Mouse (Mus musculus): ENCODE measurements around the gene Frmd6.

Gene Frmd6

GRCm38 (mm10) chr12:70809957-70810356 lies 15.4 kb upstream of the Frmd6 start:
- no peak for DNase-seq (ENCODE audit: low spot score)

DNA sequence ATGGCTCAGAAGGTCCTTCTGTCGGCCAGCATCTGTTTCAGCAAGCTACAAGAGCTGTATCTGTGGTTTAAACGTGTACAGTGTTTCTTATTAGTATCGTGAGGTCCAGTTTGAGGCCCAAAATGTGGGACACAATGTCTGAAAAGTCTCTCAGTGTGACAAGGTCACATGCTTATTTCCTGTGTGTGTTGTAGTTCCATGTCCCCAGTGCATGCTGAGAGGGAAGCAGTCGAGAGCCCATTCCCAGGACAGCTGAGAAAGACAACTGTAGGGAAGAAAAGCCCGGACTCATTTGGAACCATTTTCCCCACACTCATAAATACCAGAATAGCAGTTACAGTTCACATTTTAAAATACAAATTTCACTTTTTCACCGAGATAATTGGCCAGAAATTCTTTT lies 13.5 kb upstream of the Frmd6 start:
- DNase-seq (ENCODE audit: low spot score): no peak

DNA sequence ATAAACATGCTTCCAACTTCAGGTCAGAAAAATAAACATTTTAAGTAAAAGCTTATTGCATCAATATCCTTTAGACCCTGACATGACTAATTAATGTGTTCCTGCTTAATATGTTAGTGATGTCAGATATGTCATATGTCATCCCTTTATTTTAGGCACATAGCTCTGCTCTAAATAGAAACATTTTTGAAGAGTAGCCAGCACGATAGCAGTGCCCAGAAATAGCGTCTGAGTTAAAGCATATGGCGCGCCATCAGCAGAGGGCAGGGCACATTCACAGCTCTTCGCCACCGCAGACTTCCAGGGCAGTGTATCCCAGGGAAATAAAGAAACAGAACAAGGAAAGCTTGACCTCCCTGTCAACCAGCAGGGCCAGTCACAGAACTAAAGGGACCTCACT lies 13.1 kb upstream of the Frmd6 start:
- DNase-seq (ENCODE audit: low spot score): no peak

DNA sequence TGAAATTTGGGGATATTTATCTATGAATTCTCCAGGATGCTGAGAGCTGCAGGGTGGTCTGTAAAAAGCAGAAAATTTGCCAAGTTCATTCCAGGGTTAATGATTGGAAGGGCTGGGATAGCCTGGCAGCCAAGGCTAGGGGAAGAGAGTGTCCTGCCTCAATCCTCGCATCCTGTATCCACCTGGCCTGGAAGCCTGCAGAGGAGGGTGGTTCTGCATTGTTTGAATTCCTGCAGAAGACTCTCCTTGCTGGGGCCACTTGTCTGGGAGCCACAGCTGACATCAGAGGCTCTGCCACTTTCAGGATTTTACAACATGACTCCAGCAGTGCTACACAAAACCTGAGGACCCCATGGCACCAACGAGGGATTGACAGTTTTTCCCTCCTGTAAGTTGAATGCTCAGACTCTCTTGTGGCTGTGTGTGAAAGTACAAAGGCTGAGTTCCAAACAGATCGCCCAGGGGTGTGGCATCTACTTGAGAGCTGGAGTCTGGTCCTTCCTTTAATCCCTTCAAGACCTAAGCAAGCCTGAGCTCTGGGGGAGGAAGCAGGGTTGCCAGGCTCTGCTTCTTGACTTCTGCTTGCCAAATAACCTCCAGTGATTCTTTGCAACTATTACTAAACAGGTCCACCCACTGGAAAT lies 12.4 kb upstream of the Frmd6 start:
- DNase-seq (ENCODE audit: low spot score): no peak

DNA sequence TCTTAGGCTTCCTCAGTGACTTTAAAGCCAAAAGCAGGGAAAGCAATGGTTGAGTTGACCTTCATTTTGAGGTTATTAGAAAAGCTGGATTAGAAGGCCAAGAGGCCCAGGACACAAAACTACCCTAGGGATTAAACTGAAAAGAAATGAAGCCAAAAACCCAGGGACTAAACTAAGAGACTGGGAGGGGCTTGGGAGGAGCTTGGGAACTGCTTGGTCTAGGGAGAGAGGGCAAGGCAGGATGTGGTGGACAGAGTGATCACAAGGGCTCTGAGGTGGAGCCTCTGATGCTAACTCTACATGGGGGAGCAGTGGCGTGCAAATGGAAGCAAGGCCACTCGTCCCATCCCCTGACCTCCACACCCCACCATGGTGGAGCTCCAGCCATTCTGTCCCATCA lies 8.6 kb upstream of the Frmd6 start:
- no peak for DNase-seq (ENCODE audit: low spot score)

DNA sequence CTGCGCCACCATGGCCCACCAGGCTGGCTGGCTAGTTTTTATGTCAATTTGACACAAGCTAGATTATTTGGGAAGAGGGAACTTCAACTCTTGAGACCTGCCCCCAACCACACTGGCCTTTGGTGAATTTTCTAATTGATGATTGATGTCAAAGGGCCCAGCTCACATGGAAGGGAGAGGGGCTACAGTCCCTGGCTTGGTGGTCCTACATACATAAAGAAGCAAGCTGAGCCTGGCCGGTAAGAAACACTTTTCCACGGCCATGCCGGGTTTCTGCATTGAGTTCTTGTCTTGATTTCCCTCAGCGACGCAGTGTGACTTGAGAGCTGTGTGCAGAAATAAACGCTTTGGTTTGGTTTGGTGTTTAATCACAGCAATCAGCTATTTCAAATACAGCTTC lies 1.3 kb upstream of the Frmd6 start:
- no peak for DNase-seq (ENCODE audit: low spot score)

- DNase-seq (ENCODE audit: low spot score): peak; percentile 69
Measured at GRCm38 (mm10) chr12:70825651-70826317, 470 bp downstream of the Frmd6 start.

GRCm38 (mm10) chr12:70826318-70827072 lies 1.2 kb downstream of the Frmd6 start:
- DNase-seq (ENCODE audit: low spot score): peak; percentile 79

- peak; percentile 69 for DNase-seq (ENCODE audit: low spot score)
Measured at GRCm38 (mm10) chr12:70827187-70827900, 2.0 kb downstream of the Frmd6 start.

- peak; percentile 62 for DNase-seq (ENCODE audit: low spot score)
Measured at GRCm38 (mm10) chr12:70827901-70828271, 2.6 kb downstream of the Frmd6 start.

- DNase-seq (ENCODE audit: low spot score): no peak
Measured at GRCm38 (mm10) chr12:70830982-70831566, 5.8 kb downstream of the Frmd6 start.

DNA sequence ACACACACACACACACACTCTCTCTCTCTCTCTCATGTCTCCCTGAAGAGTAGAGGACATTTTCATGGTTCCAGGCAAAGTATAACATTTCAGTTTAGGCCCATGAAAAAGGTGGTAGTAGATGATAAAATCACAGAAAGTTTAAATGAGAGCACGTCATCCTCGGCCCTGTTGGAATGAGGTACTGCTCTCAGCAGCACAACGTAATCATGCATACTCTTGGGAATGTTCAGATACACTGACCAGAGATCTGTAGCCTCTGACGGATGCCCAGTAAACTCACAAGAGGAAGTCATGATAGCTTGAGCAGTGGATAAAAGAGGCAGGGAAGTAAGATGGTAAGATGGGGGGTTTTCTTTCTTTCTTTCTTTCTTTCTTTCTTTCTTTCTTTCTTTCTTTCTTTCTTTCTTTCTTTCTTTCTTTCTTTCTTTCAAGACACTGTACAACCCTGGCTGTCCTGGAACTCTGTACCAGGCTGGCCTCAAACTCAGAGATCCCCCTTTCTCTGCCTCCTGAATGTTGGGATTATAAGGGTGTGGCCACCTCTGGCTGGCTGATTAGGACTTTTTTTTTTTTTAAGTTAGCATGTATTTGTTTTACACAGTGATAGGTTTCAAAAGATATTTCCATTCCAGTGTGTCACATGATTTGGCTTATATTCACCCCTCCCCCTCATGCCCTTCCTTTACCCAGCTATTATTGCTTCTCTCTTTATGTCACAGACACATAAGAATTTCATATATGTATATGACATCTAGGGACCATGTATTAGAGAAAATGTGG lies 7.1 kb downstream of the Frmd6 start:
- no peak for DNase-seq (ENCODE audit: low spot score)

DNA sequence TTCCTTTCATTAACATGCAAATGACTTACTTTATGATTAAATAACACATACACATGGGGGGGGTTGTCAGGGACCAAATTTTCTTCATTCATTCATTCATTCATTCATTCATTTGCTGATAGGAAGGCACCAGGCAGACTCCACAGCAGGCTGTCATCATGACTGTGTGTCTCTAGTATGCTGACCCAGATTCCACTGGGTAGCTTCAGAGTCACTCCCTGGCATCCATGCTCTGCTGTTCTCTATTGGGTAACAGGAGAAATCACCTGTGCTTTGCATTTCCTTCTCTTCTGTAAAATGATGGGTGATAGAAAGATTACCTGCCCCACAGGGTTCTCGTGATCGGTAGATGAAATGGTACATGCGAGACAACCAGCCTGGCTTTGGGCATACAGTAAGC lies 7.7 kb downstream of the Frmd6 start:
- DNase-seq (ENCODE audit: low spot score): no peak

- DNase-seq (ENCODE audit: low spot score): no peak
Measured at GRCm38 (mm10) chr12:70834043-70834442, 8.7 kb downstream of the Frmd6 start.

GRCm38 (mm10) chr12:70835004-70835403 lies 9.7 kb downstream of the Frmd6 start:
- DNase-seq (ENCODE audit: low spot score): no peak

DNA sequence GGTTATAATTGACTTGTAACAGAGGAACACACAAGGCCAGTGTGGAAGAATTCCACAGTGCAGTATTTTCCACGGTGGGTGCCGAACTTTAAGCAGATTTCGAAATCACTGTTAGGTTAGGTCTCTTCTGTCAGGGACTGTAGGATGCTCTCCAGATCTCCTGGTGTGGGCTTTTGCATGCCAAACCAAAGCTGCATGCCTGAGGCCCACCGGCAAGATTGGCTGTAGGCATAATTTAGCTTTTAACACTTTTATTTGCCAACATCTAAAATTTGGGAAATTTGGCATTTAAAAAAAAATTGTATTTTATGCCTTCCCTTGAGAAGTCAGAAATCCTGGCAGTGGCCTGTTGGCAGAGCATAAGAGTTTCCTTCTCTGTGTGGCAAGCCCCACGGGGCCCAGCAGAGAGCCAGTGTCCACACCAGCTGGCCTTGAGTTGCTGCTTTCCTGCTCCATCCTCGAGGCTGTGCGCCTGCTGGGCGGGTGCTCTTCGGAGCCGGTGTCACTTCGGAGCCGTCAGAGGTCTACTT lies 12.5 kb downstream of the Frmd6 start:
- no peak for DNase-seq (ENCODE audit: low spot score)

DNA sequence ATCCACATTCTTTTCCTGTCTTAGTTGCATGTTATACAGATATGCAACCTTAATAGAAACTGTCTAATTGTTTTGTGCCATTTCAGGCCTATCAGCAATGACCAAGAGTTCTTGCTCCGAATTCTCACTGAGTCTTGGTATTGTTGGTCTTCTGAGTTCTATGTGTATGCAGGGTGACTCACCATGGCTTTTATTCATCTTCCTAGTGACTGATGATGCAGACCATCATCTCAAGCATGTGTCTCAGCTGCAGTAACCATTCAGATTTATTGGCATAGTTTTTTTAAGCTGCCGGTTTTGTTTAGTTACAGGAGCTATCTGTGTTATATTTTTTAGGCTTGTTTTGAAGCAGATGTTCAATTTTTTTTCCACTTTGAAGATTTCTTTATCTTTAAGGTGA lies 20.1 kb downstream of the Frmd6 start:
- DNase-seq (ENCODE audit: low spot score): no peak

DNA sequence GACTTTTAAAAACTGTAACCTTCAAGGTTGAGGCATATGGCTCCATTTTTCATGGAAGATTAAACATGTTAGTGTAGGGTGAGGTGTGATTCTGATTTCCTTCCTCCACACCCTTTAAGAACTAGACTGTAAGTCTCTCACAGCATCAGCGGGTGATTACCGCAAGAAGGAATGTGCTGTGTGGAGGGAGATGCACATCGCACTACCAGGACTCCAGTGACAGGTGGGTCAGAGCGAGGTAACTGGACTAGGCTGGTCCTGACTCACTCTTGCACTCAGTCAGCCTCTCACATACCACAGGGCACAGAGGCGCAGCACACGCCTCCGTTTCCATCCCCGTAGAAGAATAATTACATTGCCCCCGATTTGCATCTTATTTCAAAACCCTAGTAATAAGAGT lies 23.7 kb downstream of the Frmd6 start:
- DNase-seq (ENCODE audit: low spot score): no peak

GRCm38 (mm10) chr12:70849517-70850291 lies 24.4 kb downstream of the Frmd6 start:
- no peak for DNase-seq (ENCODE audit: low spot score)

GRCm38 (mm10) chr12:70851342-70851960 lies 26.1 kb downstream of the Frmd6 start:
- DNase-seq (ENCODE audit: low spot score): peak; percentile 58

All from embryo, embryonic 10.5 days (tissue).